Mouse (Mus musculus): ENCODE results near the gene Ano2. TPM values are rescaled to one million over a fixed set of nuclear protein-coding genes. Genes with fewer than 3 reads are reported as not detected.

Gene Ano2
- polyA plus RNA-seq, 1 experiment from 2014 or later: 0.16 TPM

DNA sequence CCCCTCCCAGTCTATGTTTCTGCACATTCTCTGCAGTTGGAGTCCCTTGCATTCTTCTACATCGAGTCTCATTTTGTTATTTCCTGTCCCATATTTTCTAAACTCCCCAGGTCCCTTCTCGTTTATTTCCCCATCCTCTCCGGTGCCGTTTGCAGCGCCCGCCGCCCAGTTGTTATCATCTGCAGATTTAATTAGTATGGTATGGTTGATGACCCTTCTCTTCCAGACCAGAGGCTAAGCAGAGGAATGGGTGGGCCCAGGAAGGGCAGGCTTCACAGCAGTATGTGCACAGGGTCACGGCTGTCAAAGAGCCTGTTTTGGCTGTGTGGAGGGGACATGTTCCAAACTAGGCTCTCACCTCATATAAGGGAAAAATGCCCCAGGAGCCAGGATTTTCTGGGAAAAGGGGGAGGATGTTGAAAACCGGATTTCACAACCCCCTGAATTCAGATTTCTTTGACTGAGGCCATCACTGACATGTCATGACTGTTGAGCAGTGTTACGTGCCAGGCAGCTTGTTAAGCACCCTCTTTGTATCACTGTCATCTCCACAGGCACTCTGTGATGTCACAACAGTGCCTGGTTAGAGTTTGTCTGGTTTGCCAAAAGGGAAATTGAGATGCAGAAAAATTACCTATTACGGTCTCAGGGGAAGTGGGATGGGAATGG, 72.8 kb downstream of the Ano2 start:
- no peaks in the 10 kb centered on the region for H3K4me1 ChIP-seq (replicated peaks)
- no peaks in the 10 kb centered on the region for H3K27me3 ChIP-seq (ENCODE audit: insufficient read depth, poor library complexity, severe bottlenecking)
- H3K4me3 ChIP-seq: no peak overlapping the region
- no peaks in the 10 kb centered on the region for H3K36me3 ChIP-seq
- H3K27ac ChIP-seq: no peak overlapping the region
- H3K9me3 ChIP-seq: no peaks in the 10 kb centered on the region
- WGBS: 77% methylated on average over 11 of the region's 11 CpGs
- no peak for DNase-seq (ENCODE audit: low spot score)

GRCm38 (mm10) chr6:125773256-125773655, 83.0 kb downstream of the Ano2 start:
- H3K27me3 ChIP-seq (ENCODE audit: insufficient read depth, poor library complexity, severe bottlenecking): no peaks in the 10 kb centered on the region
- H3K36me3 ChIP-seq: no peaks in the 10 kb centered on the region
- no peak overlapping the region for H3K27ac ChIP-seq
- WGBS: 52% methylated on average over 5 of the region's 5 CpGs
- no peak overlapping the region for H3K4me3 ChIP-seq
- H3K4me1 ChIP-seq (replicated peaks): no peaks in the 10 kb centered on the region
- H3K9me3 ChIP-seq: no peaks in the 10 kb centered on the region
- DNase-seq (ENCODE audit: low spot score): no peak

- H3K4me3 ChIP-seq: no peak overlapping the region
- no peaks in the 10 kb centered on the region for H3K4me1 ChIP-seq (replicated peaks)
- H3K9me3 ChIP-seq: no peaks in the 10 kb centered on the region
- H3K27ac ChIP-seq: no peak overlapping the region
- no peaks in the 10 kb centered on the region for H3K27me3 ChIP-seq (ENCODE audit: insufficient read depth, poor library complexity, severe bottlenecking)
- DNase-seq (ENCODE audit: low spot score): no peak
- 80% methylated on average over 5 of the region's 5 CpGs for WGBS
- no peaks in the 10 kb centered on the region for H3K36me3 ChIP-seq
Observed at GRCm38 (mm10) chr6:125776291-125776690, 86.1 kb downstream of the Ano2 start.

- H3K27ac ChIP-seq: no peak overlapping the region
- DNase-seq (ENCODE audit: low spot score): no peak
Observed at GRCm38 (mm10) chr6:125802954-125803353, 112.7 kb downstream of the Ano2 start.

DNA sequence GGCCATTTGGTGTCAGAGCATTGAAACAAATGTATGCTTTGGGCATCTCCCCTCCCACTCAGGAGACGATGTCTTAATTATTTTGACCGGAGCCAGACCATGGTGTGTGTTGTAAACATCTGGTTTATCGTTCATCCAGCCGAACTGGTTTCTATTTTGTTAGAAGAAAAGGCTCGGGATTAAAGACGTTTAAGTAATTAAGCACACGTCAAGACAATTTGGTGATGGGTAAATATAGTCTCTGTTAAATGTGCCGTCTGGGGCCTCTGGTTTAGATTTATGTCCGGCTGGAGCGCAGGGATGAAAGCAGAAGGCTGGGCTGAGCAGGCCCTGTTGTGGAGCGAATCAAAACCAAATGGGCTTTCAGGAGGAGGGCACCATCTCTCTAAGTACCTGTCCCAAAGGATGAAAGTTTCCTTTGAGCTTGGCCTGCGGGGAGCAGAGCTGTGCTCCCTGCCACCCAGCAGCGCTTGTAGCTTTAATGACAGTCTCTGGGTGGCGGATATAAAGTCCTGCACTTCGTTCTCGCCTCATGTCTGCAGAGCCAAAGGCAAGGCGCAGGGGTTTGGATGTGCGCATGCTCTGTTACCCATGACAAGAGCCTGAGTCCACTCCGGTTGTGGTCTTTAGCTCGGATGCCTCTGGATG, 113.3 kb downstream of the Ano2 start:
- no peak overlapping the region for H3K4me3 ChIP-seq
- peaks cover 11% of the 10 kb centered on the region for H3K4me1 ChIP-seq (replicated peaks)
- H3K36me3 ChIP-seq: no peaks in the 10 kb centered on the region
- no peaks in the 10 kb centered on the region for H3K9me3 ChIP-seq
- no peaks in the 10 kb centered on the region for H3K27me3 ChIP-seq (ENCODE audit: insufficient read depth, poor library complexity, severe bottlenecking)
- DNase-seq (ENCODE audit: low spot score): no peak
- 59% methylated on average over 20 of the region's 20 CpGs for WGBS
- H3K27ac ChIP-seq: 0 out of 2 replicates have a peak overlapping the region, but pooled peaks have one; percentile 18

More at GRCm38 (mm10) chr6:125802954-125803353, 112.7 kb downstream of the Ano2 start:
- Histone ChIP-seq H3K27me3 (ENCODE audit: insufficient read depth, poor library complexity, severe bottlenecking) (no peaks in the 10 kb centered on the region), H3K4me1 (replicated peaks) (peaks cover 11% of the 10 kb centered on the region), H3K9me3 (no peaks in the 10 kb centered on the region), H3K36me3 (no peaks in the 10 kb centered on the region), H3K4me3 (no peak overlapping the region)
- WGBS: 81% methylated on average over 8 of the region's 8 CpGs

- Histone ChIP-seq H3K36me3 (no peaks in the 10 kb centered on the region), H3K4me1 (replicated peaks) (peaks cover 11% of the 10 kb centered on the region; the same call in 1 of the 2 replicates), H3K4me3 (no peak overlapping the region), H3K27ac (no peak overlapping the region), H3K27me3 (ENCODE audit: insufficient read depth, poor library complexity, severe bottlenecking) (no peaks in the 10 kb centered on the region), H3K9me3 (no peaks in the 10 kb centered on the region)
- no peak for DNase-seq (ENCODE audit: low spot score)
- WGBS: 67% methylated on average over 9 of the region's 9 CpGs
Observed at GRCm38 (mm10) chr6:125808996-125809649, 118.9 kb downstream of the Ano2 start.

DNA sequence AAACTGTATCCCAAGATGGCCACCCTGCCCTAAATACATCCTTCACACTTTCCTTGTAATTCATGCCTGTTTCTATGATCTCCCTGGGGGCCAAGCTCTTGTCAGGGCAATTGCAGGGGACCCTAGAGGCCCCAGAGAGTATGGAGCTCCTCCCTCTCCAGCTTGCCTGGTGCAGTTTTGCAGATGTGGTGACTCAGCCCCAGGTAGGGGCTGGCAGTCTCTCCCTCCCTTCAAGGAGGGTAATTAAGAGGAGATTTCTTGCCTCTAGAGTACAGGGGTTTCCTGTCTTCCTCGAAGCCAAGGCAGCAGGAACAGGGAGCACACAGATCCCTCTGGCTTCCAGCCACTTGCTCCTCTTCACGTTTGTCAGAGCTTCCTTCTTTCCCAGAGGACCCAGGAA, 121.2 kb downstream of the Ano2 start:
- Histone ChIP-seq H3K36me3 (no peaks in the 10 kb centered on the region), H3K4me1 (replicated peaks) (peaks cover 6% of the 10 kb centered on the region; the same call in 1 of the 2 replicates), H3K9me3 (no peaks in the 10 kb centered on the region), H3K27ac (peak overlapping the region; percentile 8; the same call in 1 of the 2 replicates), H3K27me3 (ENCODE audit: insufficient read depth, poor library complexity, severe bottlenecking) (no peaks in the 10 kb centered on the region), H3K4me3 (no peak overlapping the region)
- no peak for DNase-seq (ENCODE audit: low spot score)
- 49% methylated on average over 2 of the region's 2 CpGs for WGBS

- Histone ChIP-seq H3K4me1 (replicated peaks) (no peaks in the 10 kb centered on the region), H3K27ac (no peak overlapping the region), H3K9me3 (no peaks in the 10 kb centered on the region), H3K4me3 (no peak overlapping the region), H3K27me3 (ENCODE audit: insufficient read depth, poor library complexity, severe bottlenecking) (no peaks in the 10 kb centered on the region), H3K36me3 (no peaks in the 10 kb centered on the region)
- no peak for DNase-seq (ENCODE audit: low spot score)
- WGBS: 89% methylated on average over 4 of the region's 4 CpGs
Observed at GRCm38 (mm10) chr6:125838121-125838520, 147.9 kb downstream of the Ano2 start.

- WGBS: 86% methylated on average over 3 of the region's 3 CpGs
- H3K4me3 ChIP-seq: no peak overlapping the region
- DNase-seq (ENCODE audit: low spot score): no peak
- no peaks in the 10 kb centered on the region for H3K4me1 ChIP-seq (replicated peaks)
- no peaks in the 10 kb centered on the region for H3K27me3 ChIP-seq (ENCODE audit: insufficient read depth, poor library complexity, severe bottlenecking)
- no peak overlapping the region for H3K27ac ChIP-seq
- H3K9me3 ChIP-seq: no peaks in the 10 kb centered on the region
- no peaks in the 10 kb centered on the region for H3K36me3 ChIP-seq
Observed at GRCm38 (mm10) chr6:125841284-125841683, 151.1 kb downstream of the Ano2 start.

DNA sequence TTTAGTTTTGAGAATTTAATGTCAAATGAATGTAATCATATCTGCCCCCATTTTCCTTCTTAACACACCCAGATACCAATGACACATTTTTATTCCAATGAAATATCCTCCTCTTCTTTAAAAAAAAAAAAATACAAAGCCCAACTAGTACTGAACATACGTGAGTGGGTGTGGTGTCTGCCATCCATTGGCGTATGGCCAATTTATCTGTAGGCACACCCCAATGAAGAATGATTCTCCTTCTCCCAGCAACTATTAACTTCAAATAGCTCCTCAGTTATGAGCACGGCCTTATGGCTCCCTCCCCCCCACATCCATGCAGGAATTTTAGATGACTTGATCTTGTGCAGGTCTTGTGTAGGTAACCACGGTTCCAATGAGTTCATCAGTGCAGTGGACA, 161.0 kb downstream of the Ano2 start:
- 91% methylated on average over 4 of the region's 4 CpGs for WGBS

GRCm38 (mm10) chr6:125858294-125858693, 168.1 kb downstream of the Ano2 start:
- H3K27ac ChIP-seq: no peak overlapping the region
- no peaks in the 10 kb centered on the region for H3K36me3 ChIP-seq
- DNase-seq (ENCODE audit: low spot score): no peak
- H3K4me1 ChIP-seq (replicated peaks): no peaks in the 10 kb centered on the region
- H3K9me3 ChIP-seq: no peaks in the 10 kb centered on the region
- no peaks in the 10 kb centered on the region for H3K27me3 ChIP-seq (ENCODE audit: insufficient read depth, poor library complexity, severe bottlenecking)
- 80% methylated on average over 1 of the region's 1 CpGs for WGBS
- no peak overlapping the region for H3K4me3 ChIP-seq

More for the DNA sequence above, 161.0 kb downstream of the Ano2 start:
- no peak for DNase-seq (ENCODE audit: low spot score)
- no peaks in the 10 kb centered on the region for H3K4me1 ChIP-seq (replicated peaks)
- no peaks in the 10 kb centered on the region for H3K36me3 ChIP-seq
- H3K4me3 ChIP-seq: no peak overlapping the region
- H3K9me3 ChIP-seq: no peaks in the 10 kb centered on the region
- no peaks in the 10 kb centered on the region for H3K27me3 ChIP-seq (ENCODE audit: insufficient read depth, poor library complexity, severe bottlenecking)
- no peak overlapping the region for H3K27ac ChIP-seq

DNA sequence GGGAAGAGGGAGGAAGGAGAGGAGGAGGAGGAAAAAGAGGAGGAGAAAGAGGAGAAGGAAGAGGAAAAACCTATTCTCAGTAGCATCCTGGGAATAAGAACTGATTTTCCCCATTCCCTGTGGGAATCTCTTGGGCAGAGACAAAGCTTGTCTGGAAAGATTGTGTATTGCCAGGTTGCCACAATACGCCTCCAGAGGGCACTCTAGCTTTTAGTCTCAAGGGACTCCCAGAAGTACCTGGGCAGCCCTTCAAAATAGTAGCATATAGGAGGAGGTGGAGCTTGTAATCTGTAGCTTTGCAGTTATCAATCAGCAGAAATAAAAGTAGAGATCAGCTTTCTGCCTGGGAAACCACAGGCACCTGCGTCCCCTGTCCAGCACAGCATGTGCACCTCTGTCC, 178.3 kb downstream of the Ano2 start:
- DNase-seq (ENCODE audit: low spot score): peak; percentile 21
- H3K27me3 ChIP-seq (ENCODE audit: insufficient read depth, poor library complexity, severe bottlenecking): no peaks in the 10 kb centered on the region
- H3K9me3 ChIP-seq: no peaks in the 10 kb centered on the region

GRCm38 (mm10) chr6:125871482-125871881, 181.3 kb downstream of the Ano2 start:
- no peak for DNase-seq (ENCODE audit: low spot score)
- Histone ChIP-seq H3K27ac (no peak overlapping the region), H3K4me3 (no peak overlapping the region), H3K36me3 (no peaks in the 10 kb centered on the region), H3K4me1 (replicated peaks) (no peaks in the 10 kb centered on the region), H3K9me3 (no peaks in the 10 kb centered on the region), H3K27me3 (ENCODE audit: insufficient read depth, poor library complexity, severe bottlenecking) (no peaks in the 10 kb centered on the region)
- 87% methylated on average over 4 of the region's 4 CpGs for WGBS

More for the DNA sequence above, 178.3 kb downstream of the Ano2 start:
- 25% methylated on average over 2 of the region's 2 CpGs for WGBS
- Histone ChIP-seq H3K4me1 (replicated peaks) (no peaks in the 10 kb centered on the region), H3K36me3 (no peaks in the 10 kb centered on the region), H3K4me3 (no peak overlapping the region), H3K27ac (no peak overlapping the region)

Data from hindbrain, embryonic 10.5 days (tissue).